Mouse (Mus musculus): Measurements from ENCODE around the gene Actrt3.

DNA sequence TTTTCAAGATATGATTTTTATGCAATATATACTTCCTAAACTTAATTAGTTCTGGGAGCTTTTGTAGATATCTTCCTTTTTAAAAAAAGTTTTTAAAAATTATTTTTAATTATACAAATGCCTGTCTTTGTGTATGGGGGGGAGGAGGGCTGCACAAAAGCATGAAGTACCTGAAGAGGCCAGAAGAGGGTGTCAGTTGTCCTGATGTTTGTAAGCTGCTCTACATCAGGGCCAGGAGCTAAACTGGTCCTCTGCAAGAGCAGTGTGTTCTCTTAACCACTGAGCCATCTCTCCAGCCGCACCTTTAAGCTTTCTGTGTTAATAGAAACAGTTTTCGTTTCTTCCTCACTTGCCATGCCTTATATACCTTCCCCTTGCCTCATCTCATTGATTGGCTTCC, 49.5 kb downstream of the Actrt3 start:
- TF ChIP-seq ZC3H11A (IDR thresholded peaks at IDR 0.05; ENCODE audit: borderline replicate concordance, low read depth, low read length) = no peak
- no peak for TF ChIP-seq MAFK (IDR thresholded peaks at IDR 0.05; ENCODE audit: insufficient read depth, low read depth, low read length)
- TF ChIP-seq HCFC1 (IDR thresholded peaks at IDR 0.05; ENCODE audit: borderline replicate concordance, insufficient read depth, low read length) = no peak

All from ES-E14 (cell line).